Mouse (Mus musculus) intestine, embryonic 15.5 days (tissue): ENCODE measurements at regions not wholly inside any gene's neighbourhood (a gene's known extent, or its start where the extent isn't known, plus 50 kb on each side); places are given as distances from the start of the nearest gene placed in this dataset.

Source experiments
- ATAC-seq: fragments of 200-750 bp; cut with Nextera tagmentation; 2 replicates; pipeline ENCODE4 v1.8.0; 2017; ENCODE audit warnings: moderate TSS enrichment, moderate library complexity
- H3K27ac ChIP-seq: fragments of 300-500 bp; sonication (generic); 2 replicates; pipeline ENCODE4 v1.5.1; 2015; ENCODE audit warnings: mild to moderate bottlenecking, inconsistent platforms
- H3K27me3 ChIP-seq: fragments of 300-500 bp; sonication (generic); replicated peaks from 2 replicates; pipeline ENCODE4 v1.6.1; 2015; ENCODE audit warnings: inconsistent platforms
- H3K36me3 ChIP-seq: fragments of 300-500 bp; sonication (generic); 2 replicates; pipeline ENCODE4 v1.6.1; 2015; ENCODE audit warnings: inconsistent platforms
- H3K4me1 ChIP-seq: fragments of 300-500 bp; sonication (generic); replicated peaks from 2 replicates; pipeline ENCODE4 v1.6.1; 2015; ENCODE audit warnings: inconsistent platforms
- H3K4me2 ChIP-seq: fragments of 300-500 bp; sonication (generic); replicated peaks from 2 replicates; pipeline ENCODE4 v1.6.1; 2015; ENCODE audit warnings: mild to moderate bottlenecking, inconsistent platforms
- H3K4me3 ChIP-seq: fragments of 300-500 bp; sonication (generic); replicated peaks from 2 replicates; pipeline ENCODE4 v1.5.1; 2015; ENCODE audit warnings: inconsistent platforms
- H3K9ac ChIP-seq: fragments of 300-500 bp; sonication (generic); 2 replicates; pipeline ENCODE4 v1.6.1; 2015; ENCODE audit warnings: inconsistent platforms
- H3K9me3 ChIP-seq: fragments of 300-500 bp; sonication (generic); 2 replicates; pipeline ENCODE4 v1.6.1; 2016; ENCODE audit warnings: inconsistent platforms
- WGBS: fragments of 180-500 bp; shearing (Covaris S2); methylation state at CpG from one replicate; pipeline ENCODE4 v1.1.7; 2015; 5-methylcytosine and 5-hydroxymethylcytosine counted together

GRCm38 (mm10) chr10:115664567-115664966, 77.0 kb upstream of the Lgr5 start:
- Histone ChIP-seq H3K27ac (no peak overlapping the region), H3K27me3 (no peaks in the 10 kb centered on the region), H3K4me1 (no peaks in the 10 kb centered on the region), H3K4me3 (no peak overlapping the region), H3K36me3 (no peaks in the 10 kb centered on the region), H3K4me2 (no peak overlapping the region), H3K9me3 (no peaks in the 10 kb centered on the region), H3K9ac (no peak overlapping the region)
- no peak for ATAC-seq
- 65% methylated on average over 19 of the region's 19 CpGs for WGBS

GRCm38 (mm10) chr10:115676661-115677060, 89.1 kb upstream of the Lgr5 start:
- ATAC-seq = no peak

GRCm38 (mm10) chr10:115681115-115681514, 93.5 kb upstream of the Lgr5 start:
- Histone ChIP-seq H3K36me3 (no peaks in the 10 kb centered on the region), H3K27ac (no peak overlapping the region), H3K4me2 (no peak overlapping the region), H3K4me3 (no peak overlapping the region), H3K4me1 (no peaks in the 10 kb centered on the region), H3K9me3 (no peaks in the 10 kb centered on the region), H3K9ac (no peak overlapping the region), H3K27me3 (no peaks in the 10 kb centered on the region)
- 64% methylated on average over 6 of the region's 6 CpGs for WGBS
- no peak for ATAC-seq

More at GRCm38 (mm10) chr10:115676661-115677060, 89.1 kb upstream of the Lgr5 start:
- Histone ChIP-seq H3K36me3 (no peaks in the 10 kb centered on the region), H3K27ac (no peak overlapping the region), H3K4me3 (no peak overlapping the region), H3K9me3 (no peaks in the 10 kb centered on the region), H3K27me3 (no peaks in the 10 kb centered on the region), H3K4me2 (no peak overlapping the region), H3K4me1 (no peaks in the 10 kb centered on the region), H3K9ac (no peak overlapping the region)
- WGBS = 87% methylated on average over 2 of the region's 2 CpGs

DNA sequence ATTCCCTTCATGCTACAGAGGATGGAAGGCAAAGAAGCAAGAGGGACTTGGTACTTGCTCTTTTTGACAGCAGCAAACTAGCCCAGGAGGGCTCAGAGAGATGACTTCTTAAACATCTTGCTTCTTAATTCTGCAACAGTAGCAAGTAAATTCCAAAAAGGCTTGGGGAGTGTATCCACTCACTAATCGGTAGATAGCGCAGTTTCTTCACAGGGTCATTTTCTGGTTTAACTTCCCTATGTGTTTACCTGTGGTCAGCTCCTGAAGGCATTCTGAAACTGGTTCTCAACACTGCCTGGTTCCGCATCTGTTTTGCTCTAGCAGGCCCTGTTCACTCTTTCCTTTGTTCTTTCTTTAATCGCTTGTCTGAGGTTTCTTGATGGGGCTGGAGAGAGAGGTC, 104.4 kb upstream of the Lgr5 start:
- Histone ChIP-seq H3K27me3 (no peaks in the 10 kb centered on the region), H3K4me3 (no peak overlapping the region), H3K4me2 (no peak overlapping the region), H3K9me3 (no peaks in the 10 kb centered on the region), H3K4me1 (no peaks in the 10 kb centered on the region), H3K9ac (no peak overlapping the region), H3K27ac (no peak overlapping the region), H3K36me3 (no peaks in the 10 kb centered on the region)
- ATAC-seq = no peak
- 90% methylated on average over 4 of the region's 4 CpGs for WGBS

- no peaks in the 10 kb centered on the region for H3K4me1 ChIP-seq
- H3K27me3 ChIP-seq = no peaks in the 10 kb centered on the region
- ATAC-seq = no peak
- no peak overlapping the region for H3K4me3 ChIP-seq
- H3K9ac ChIP-seq = no peak overlapping the region
- no peak overlapping the region for H3K4me2 ChIP-seq
- H3K27ac ChIP-seq = no peak overlapping the region
- no peaks in the 10 kb centered on the region for H3K36me3 ChIP-seq
- no peaks in the 10 kb centered on the region for H3K9me3 ChIP-seq
- WGBS = 91% methylated on average over 22 of the region's 22 CpGs
These were observed 106.6 kb upstream of the Lgr5 start for GRCm38 (mm10) chr10:115693986-115694833.

DNA sequence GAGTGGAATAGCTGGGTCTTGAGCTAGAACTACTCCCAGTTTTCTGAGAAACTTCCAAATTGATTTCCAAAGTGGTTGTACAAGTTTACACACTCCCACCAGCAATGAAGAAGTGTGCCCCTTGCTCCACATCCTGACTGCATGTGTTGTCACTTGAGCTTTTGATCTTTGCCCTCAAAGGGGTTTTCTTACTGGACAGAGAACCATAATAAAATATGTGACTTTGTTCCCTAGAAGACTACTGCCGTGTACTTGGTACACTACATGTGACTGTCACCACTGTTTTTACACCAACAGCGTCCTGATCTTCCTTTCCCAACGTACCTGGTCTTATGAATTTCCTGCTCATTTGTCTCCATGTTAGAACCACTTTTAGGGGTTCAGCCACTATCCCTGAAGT, 114.3 kb upstream of the Tspan8 start:
- Histone ChIP-seq H3K27ac (no peak overlapping the region), H3K9ac (no peak overlapping the region), H3K4me3 (no peak overlapping the region), H3K4me2 (no peak overlapping the region), H3K27me3 (no peaks in the 10 kb centered on the region), H3K9me3 (no peaks in the 10 kb centered on the region), H3K4me1 (no peaks in the 10 kb centered on the region), H3K36me3 (no peaks in the 10 kb centered on the region)
- peak; percentile 61 for ATAC-seq
- WGBS = 69% methylated on average over 3 of the region's 3 CpGs

- H3K27me3 ChIP-seq = no peaks in the 10 kb centered on the region
- H3K4me1 ChIP-seq = no peaks in the 10 kb centered on the region
- H3K9ac ChIP-seq = no peak overlapping the region
- no peak for ATAC-seq
- H3K36me3 ChIP-seq = no peaks in the 10 kb centered on the region
- H3K4me2 ChIP-seq = peak overlapping the region; percentile 20; the same call in 1 of the 2 replicates
- WGBS = 39% methylated on average over 14 of the region's 14 CpGs
- H3K9me3 ChIP-seq = no peaks in the 10 kb centered on the region
- no peak overlapping the region for H3K4me3 ChIP-seq
- no peak overlapping the region for H3K27ac ChIP-seq
These were observed 108.0 kb upstream of the Tspan8 start for GRCm38 (mm10) chr10:115708623-115709022.

DNA sequence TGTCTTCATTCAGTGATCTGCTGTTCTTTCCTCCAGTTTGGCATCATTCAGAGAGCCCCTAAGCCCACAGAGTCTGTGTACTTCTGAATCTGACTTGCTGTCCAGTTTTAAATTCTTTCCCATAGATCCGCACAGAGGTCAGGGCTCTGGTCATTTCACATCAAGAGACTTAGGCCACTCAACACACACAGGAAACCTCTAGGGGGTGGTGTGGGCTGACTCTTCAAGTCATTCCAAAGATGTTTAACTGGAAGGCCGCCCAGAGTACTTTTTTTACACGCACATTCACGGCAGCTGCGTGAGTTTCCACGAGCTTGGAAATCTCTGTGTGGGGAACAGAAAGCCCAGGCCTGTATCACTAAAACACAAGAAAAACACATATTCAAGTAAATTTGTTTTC, 102.7 kb upstream of the Tspan8 start:
- Histone ChIP-seq H3K4me2 (no peak overlapping the region), H3K9ac (no peak overlapping the region), H3K4me3 (no peak overlapping the region), H3K4me1 (no peaks in the 10 kb centered on the region), H3K9me3 (no peaks in the 10 kb centered on the region), H3K27me3 (no peaks in the 10 kb centered on the region), H3K36me3 (no peaks in the 10 kb centered on the region), H3K27ac (no peak overlapping the region)
- ATAC-seq = no peak
- WGBS = 43% methylated on average over 6 of the region's 6 CpGs

DNA sequence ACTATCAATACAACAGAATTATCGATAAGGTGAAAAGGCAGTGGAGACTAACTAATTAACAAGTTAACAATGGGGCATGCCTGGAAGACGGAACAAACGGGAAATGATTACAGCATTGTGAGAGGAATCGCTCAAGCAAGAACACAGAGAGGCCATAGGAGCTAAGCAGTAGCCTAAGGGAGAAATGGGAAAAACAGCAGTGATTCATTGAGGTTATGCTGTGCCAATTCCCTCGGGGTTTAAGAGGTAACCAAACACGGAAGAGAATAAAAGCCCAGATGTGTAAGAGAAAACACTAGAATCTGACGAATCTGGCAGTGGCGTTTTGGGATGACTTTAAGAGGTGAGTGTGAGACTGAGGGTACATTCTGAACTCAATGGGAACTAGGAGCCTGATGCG, 100.5 kb upstream of the Tspan8 start:
- no peaks in the 10 kb centered on the region for H3K4me1 ChIP-seq
- no peak overlapping the region for H3K9ac ChIP-seq
- H3K27ac ChIP-seq = no peak overlapping the region
- no peaks in the 10 kb centered on the region for H3K36me3 ChIP-seq
- no peaks in the 10 kb centered on the region for H3K9me3 ChIP-seq
- no peak for ATAC-seq
- WGBS = 79% methylated on average over 9 of the region's 9 CpGs
- H3K4me2 ChIP-seq = no peak overlapping the region
- H3K4me3 ChIP-seq = no peak overlapping the region
- no peaks in the 10 kb centered on the region for H3K27me3 ChIP-seq

DNA sequence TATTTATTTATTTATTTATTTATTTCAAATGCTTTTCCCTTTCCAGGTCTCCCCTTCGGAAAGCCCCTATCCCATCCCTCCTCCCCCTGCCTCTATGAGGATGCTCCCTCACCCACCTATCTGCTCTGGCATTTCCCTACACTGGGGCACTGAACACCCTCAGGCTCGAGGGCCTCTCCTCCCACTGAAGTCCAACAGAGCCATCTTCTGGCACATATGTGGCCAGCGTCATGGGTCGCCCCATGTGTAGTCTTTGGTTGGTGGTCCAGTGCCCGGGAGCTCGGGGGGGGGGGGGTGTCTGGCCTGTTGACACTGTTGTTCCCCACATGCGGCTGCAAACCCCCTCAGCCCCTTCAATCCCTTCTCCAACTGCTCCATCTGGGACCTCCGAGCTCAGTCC, 99.6 kb upstream of the Tspan8 start:
- H3K4me2 ChIP-seq = no peak overlapping the region
- H3K9me3 ChIP-seq = no peaks in the 10 kb centered on the region
- H3K27me3 ChIP-seq = no peaks in the 10 kb centered on the region
- H3K4me1 ChIP-seq = no peaks in the 10 kb centered on the region
- H3K27ac ChIP-seq = no peak overlapping the region
- no peak for ATAC-seq
- H3K36me3 ChIP-seq = no peaks in the 10 kb centered on the region
- H3K9ac ChIP-seq = no peak overlapping the region
- 90% methylated on average over 8 of the region's 8 CpGs for WGBS
- H3K4me3 ChIP-seq = no peak overlapping the region

GRCm38 (mm10) chr10:115722589-115722988, 94.0 kb upstream of the Tspan8 start:
- 88% methylated on average over 3 of the region's 3 CpGs for WGBS

DNA sequence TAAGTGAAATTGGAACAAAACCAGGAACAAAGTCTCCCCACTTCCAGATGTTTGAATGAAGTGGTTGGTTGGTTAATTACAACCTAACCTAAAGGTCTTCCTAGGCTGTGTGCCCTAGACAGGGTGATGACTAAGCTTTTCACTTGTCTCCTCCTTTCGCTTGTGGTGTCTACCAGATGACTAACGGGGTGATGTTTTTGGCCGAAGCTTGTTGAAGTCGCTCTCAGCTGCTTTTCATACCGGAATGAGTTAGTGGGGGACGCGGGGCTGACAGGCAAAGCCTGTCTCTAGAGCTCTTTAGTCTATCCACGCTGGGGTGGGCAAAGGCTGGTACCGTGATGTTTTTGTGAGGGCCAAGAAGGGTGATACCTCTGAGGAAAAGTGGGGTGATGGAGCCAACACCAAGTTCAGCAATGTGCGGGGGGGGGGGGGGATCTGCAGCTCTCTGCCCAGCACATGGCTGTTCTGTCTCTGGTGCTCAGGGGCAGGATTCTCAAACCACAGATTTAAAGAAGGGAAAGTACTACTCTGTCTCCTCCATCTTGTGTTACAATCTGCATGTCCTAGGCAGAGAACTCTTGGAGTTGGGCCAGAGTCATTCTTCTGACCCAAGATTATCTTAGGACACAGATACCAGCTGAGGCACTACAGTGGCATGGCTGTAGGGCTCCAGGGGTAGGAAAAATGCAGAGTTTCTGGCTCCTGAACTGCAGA, 73.8 kb upstream of the Tspan8 start:
- Histone ChIP-seq H3K27me3 (no peaks in the 10 kb centered on the region), H3K4me1 (no peaks in the 10 kb centered on the region), H3K9ac (no peak overlapping the region), H3K4me3 (no peak overlapping the region), H3K27ac (no peak overlapping the region), H3K4me2 (no peak overlapping the region), H3K9me3 (no peaks in the 10 kb centered on the region), H3K36me3 (no peaks in the 10 kb centered on the region)
- ATAC-seq = no peak
- WGBS = 90% methylated on average over 10 of the region's 10 CpGs

More at GRCm38 (mm10) chr10:115722589-115722988, 94.0 kb upstream of the Tspan8 start:
- Histone ChIP-seq H3K27me3 (no peaks in the 10 kb centered on the region), H3K27ac (no peak overlapping the region), H3K4me1 (no peaks in the 10 kb centered on the region), H3K4me2 (no peak overlapping the region), H3K9me3 (no peaks in the 10 kb centered on the region), H3K36me3 (no peaks in the 10 kb centered on the region), H3K9ac (no peak overlapping the region), H3K4me3 (no peak overlapping the region)
- ATAC-seq = no peak

DNA sequence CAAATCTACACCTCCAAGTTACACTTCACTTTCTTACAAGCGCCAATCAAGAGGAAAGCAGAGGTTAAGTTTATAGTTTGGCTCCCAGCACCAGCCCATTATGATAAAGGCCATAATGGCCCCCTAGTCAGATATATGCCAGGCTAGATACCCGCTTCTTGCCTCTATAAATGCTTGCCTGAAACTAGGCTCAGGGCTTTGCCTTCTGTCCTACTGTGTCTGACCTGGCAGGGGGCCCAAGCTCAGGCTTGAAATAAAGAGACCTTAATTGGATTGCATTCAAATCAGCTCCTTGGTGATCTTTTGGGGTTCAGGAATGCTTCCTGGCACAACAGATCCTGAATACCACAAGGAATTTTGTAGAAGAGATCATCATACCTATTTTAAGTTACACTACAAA, 66.8 kb upstream of the Tspan8 start:
- no peak for ATAC-seq
- H3K27ac ChIP-seq = no peak overlapping the region
- H3K9ac ChIP-seq = no peak overlapping the region
- H3K4me2 ChIP-seq = no peak overlapping the region
- 83% methylated on average over 2 of the region's 2 CpGs for WGBS
- no peaks in the 10 kb centered on the region for H3K36me3 ChIP-seq
- no peaks in the 10 kb centered on the region for H3K4me1 ChIP-seq
- H3K4me3 ChIP-seq = no peak overlapping the region
- no peaks in the 10 kb centered on the region for H3K9me3 ChIP-seq
- H3K27me3 ChIP-seq = no peaks in the 10 kb centered on the region
